Mouse (Mus musculus) olfactory bulb, adult 2 months (tissue): Measurements from ENCODE around the gene Scarf1.

ENCODE experiments used
- CTCF ChIP-seq: fragments of 200-500 bp; IDR thresholded peaks from 2 replicates; pipeline ENCODE4 v1.5.1; 2012; ENCODE audit warnings: low read depth, mild to moderate bottlenecking, low read length, moderate library complexity; ENCODE audit not compliant: insufficient read depth
- POLR2A ChIP-seq: fragments of 200-500 bp; IDR thresholded peaks from 2 replicates; pipeline ENCODE4 v1.6.1; 2012; ENCODE audit warnings: mild to moderate bottlenecking, low read depth, low read length, moderate library complexity; ENCODE audit not compliant: insufficient read depth

- no peak for TF ChIP-seq CTCF
- TF ChIP-seq POLR2A, result no peak
Observed at GRCm38 (mm10) chr11:75565849-75566248, 52.5 kb downstream of the Scarf1 start.
